In genomic region chr11:103372068-103372467, GRCm38 (mm10) we compare ENCODE assay signal across 8 mouse cellular contexts. TPM values are rescaled to one million over a fixed set of nuclear protein-coding genes. Genes with fewer than 3 reads are reported as not detected.
DNase-seq lines count a peak whose midpoint lies in the region; ATAC-seq and TF ChIP-seq lines count a peak whose summit lies in the region.

No protein-coding gene starts in this region.

- 81% methylated on average over 3 of the region's 3 CpGs for WGBS in embryonic facial prominence, embryonic 12.5 days
- WGBS in kidney, embryonic 15.5 days = 75% methylated on average over 3 of the region's 3 CpGs
- WGBS in liver, embryonic 11.5 days = 72% methylated on average over 3 of the region's 3 CpGs
- 54% methylated on average over 3 of the region's 3 CpGs for WGBS in thymus, adult 2 months

- DNase-seq in layer of hippocampus, adult 9-11 months = peak; percentile 59
- DNase-seq in layer of hippocampus, adult 18-20 months (ENCODE audit: low spot score in 2 of 2) = no peak
- DNase-seq in T-cell, adult 2 months (ENCODE audit: low spot score) = peak; percentile 37
- peak; percentile 57 for DNase-seq in splenic B cell, adult 2 months (ENCODE audit: low read depth, low spot score)
- no peak for DNase-seq in liver, embryonic 11.5 days (ENCODE audit: low spot score)
- DNase-seq in thymus, adult 2 months = no peak

- H3K36me3 ChIP-seq in embryonic facial prominence, embryonic 12.5 days = peaks cover 41% of the 10 kb centered on the region
- peaks cover 63% of the 10 kb centered on the region for H3K36me3 ChIP-seq in kidney, embryonic 15.5 days
- peaks cover 5% of the 10 kb centered on the region for H3K36me3 ChIP-seq in splenic B cell, adult 2 months (ENCODE audit: control insufficient read depth, insufficient read depth, low read length, poor library complexity, severe bottlenecking)
- peaks cover 6% of the 10 kb centered on the region for H3K36me3 ChIP-seq in liver, embryonic 11.5 days (ENCODE audit: control insufficient read depth, insufficient read depth, low read length)
- no peaks in the 10 kb centered on the region; the same call in 1 of the 2 replicates for H3K36me3 ChIP-seq in thymus, adult 2 months (ENCODE audit: control insufficient read depth, insufficient read depth, low read length)

- no peak for ATAC-seq in embryonic facial prominence, embryonic 12.5 days (ENCODE audit: insufficient number of reproducible peaks, insufficient read depth, low FRiP score, low TSS enrichment)
- no peak for ATAC-seq in kidney, embryonic 15.5 days (replicated peaks; ENCODE audit: low FRiP score)
- no peak for ATAC-seq in liver, embryonic 11.5 days (replicated peaks; ENCODE audit: low FRiP score)

- H3K27me3 ChIP-seq in embryonic facial prominence, embryonic 12.5 days = no peaks in the 10 kb centered on the region
- H3K27me3 ChIP-seq in kidney, embryonic 15.5 days = no peaks in the 10 kb centered on the region
- no peaks in the 10 kb centered on the region for H3K27me3 ChIP-seq in splenic B cell, adult 2 months (ENCODE audit: control insufficient read depth, insufficient read depth, low read length, poor library complexity, severe bottlenecking)
- no peaks in the 10 kb centered on the region for H3K27me3 ChIP-seq in liver, embryonic 11.5 days (replicated peaks; ENCODE audit: control insufficient read depth, insufficient read depth, low read length)
- H3K27me3 ChIP-seq in thymus, adult 2 months (ENCODE audit: control insufficient read depth, insufficient read depth, low read length) = no peaks in the 10 kb centered on the region

- H3K4me3 ChIP-seq in embryonic facial prominence, embryonic 12.5 days = no peak overlapping the region
- no peak overlapping the region for H3K4me3 ChIP-seq in kidney, embryonic 15.5 days (replicated peaks)
- H3K4me3 ChIP-seq in liver, embryonic 11.5 days (ENCODE audit: low read depth, low read length) = no peak overlapping the region
- no peak overlapping the region for H3K4me3 ChIP-seq in thymus, adult 2 months (ENCODE audit: control insufficient read depth, insufficient read depth, low read length)

- no peak for TF ChIP-seq CTCF in thymus, adult 2 months (IDR thresholded peaks at IDR 0.05; ENCODE audit: borderline replicate concordance, control insufficient read depth, extremely low read depth, insufficient read depth, low read length, poor library complexity)

- H3K9ac ChIP-seq in embryonic facial prominence, embryonic 12.5 days = no peak overlapping the region
- no peak overlapping the region for H3K9ac ChIP-seq in kidney, embryonic 15.5 days
- no peak overlapping the region for H3K9ac ChIP-seq in liver, embryonic 11.5 days (ENCODE audit: low read depth, low read length)

- H3K9me3 ChIP-seq in embryonic facial prominence, embryonic 12.5 days = no peaks in the 10 kb centered on the region
- H3K9me3 ChIP-seq in kidney, embryonic 15.5 days (replicated peaks) = no peaks in the 10 kb centered on the region
- H3K9me3 ChIP-seq in liver, embryonic 11.5 days (ENCODE audit: control insufficient read depth, low read length) = no peaks in the 10 kb centered on the region

- no peaks in the 10 kb centered on the region for H3K4me1 ChIP-seq in embryonic facial prominence, embryonic 12.5 days
- peaks cover 14% of the 10 kb centered on the region; the same call in 1 of the 2 replicates for H3K4me1 ChIP-seq in kidney, embryonic 15.5 days
- H3K4me1 ChIP-seq in liver, embryonic 11.5 days (replicated peaks; ENCODE audit: control insufficient read depth, insufficient read depth, low read length) = no peaks in the 10 kb centered on the region
- peaks cover 44% of the 10 kb centered on the region for H3K4me1 ChIP-seq in thymus, adult 2 months (replicated peaks; ENCODE audit: control insufficient read depth, insufficient read depth, low read length)

- H3K4me2 ChIP-seq in embryonic facial prominence, embryonic 12.5 days (replicated peaks) = no peak overlapping the region
- H3K4me2 ChIP-seq in kidney, embryonic 15.5 days = no peak overlapping the region
- H3K4me2 ChIP-seq in liver, embryonic 11.5 days = no peak overlapping the region

- no peak for TF ChIP-seq POLR2A in thymus, adult 2 months (IDR thresholded peaks at IDR 0.05; ENCODE audit: control insufficient read depth, extremely low read depth, insufficient read depth, low read length, poor library complexity)

- H3K27ac ChIP-seq in embryonic facial prominence, embryonic 12.5 days = peak overlapping the region; percentile 31; the same call in 1 of the 2 replicates
- H3K27ac ChIP-seq in kidney, embryonic 15.5 days = peak overlapping the region; percentile 76
- H3K27ac ChIP-seq in liver, embryonic 11.5 days (ENCODE audit: low read depth, low read length) = no peak overlapping the region
- no peak overlapping the region for H3K27ac ChIP-seq in thymus, adult 2 months (ENCODE audit: control insufficient read depth, insufficient read depth, low read length)

RNA-seq across cellular contexts. Expression of gene Arhgap27, which starts 8.6 kb away (rescaled TPM):
- total RNA-seq in layer of hippocampus, adult 18-20 months (2021) = 10 to 100 TPM; 10.5 to 12.1 TPM
- 7.2 and 7.4 TPM in 2 replicates for polyA plus RNA-seq in embryonic facial prominence, embryonic 12.5 days (2016; fragmentation: Nextera tagmentation; extraction: Ambion mirVana)
- polyA plus RNA-seq in kidney, embryonic 15.5 days (2015; fragmentation: Nextera tagmentation; extraction: Ambion mirVana) = 15.8 and 17.2 TPM in 2 replicates
- polyA plus RNA-seq in liver, embryonic 11.5 days (2014; fragmentation: Nextera tagmentation; extraction: Ambion mirVana) = 5.0 and 5.1 TPM in 2 replicates
- 124 and 125 TPM in 2 replicates for polyA plus RNA-seq in thymus, adult 2 months (2012; rRNA removed)

RNA-seq across cellular contexts. Expression of gene Plekhm1, which starts 40.4 kb away (rescaled TPM):
- 10 to 100 TPM; 19.8 to 21.2 TPM for total RNA-seq in layer of hippocampus, adult 18-20 months (2021)
- polyA plus RNA-seq in embryonic facial prominence, embryonic 12.5 days (2016; fragmentation: Nextera tagmentation; extraction: Ambion mirVana) = 8.2 and 8.7 TPM in 2 replicates
- 7.4 and 8.2 TPM in 2 replicates for polyA plus RNA-seq in kidney, embryonic 15.5 days (2015; fragmentation: Nextera tagmentation; extraction: Ambion mirVana)
- polyA plus RNA-seq in liver, embryonic 11.5 days (2014; fragmentation: Nextera tagmentation; extraction: Ambion mirVana) = 7.6 and 9.1 TPM in 2 replicates
- polyA plus RNA-seq in thymus, adult 2 months (2012; rRNA removed) = 43.6 and 46.4 TPM in 2 replicates

Comparison
In these comparisons a context has a peak if more than half of its experiments do, and no peak if none do; other contexts are left out.
1. DNase-seq: peak in layer of hippocampus, adult 9-11 months (single experiment), T-cell, adult 2 months (single experiment) and splenic B cell, adult 2 months (single experiment); none in layer of hippocampus, adult 18-20 months (0 of 2), liver, embryonic 11.5 days (single experiment) and thymus, adult 2 months (single experiment).
2. H3K27ac ChIP-seq: peak in embryonic facial prominence, embryonic 12.5 days (single experiment) and kidney, embryonic 15.5 days (single experiment); none in liver, embryonic 11.5 days (single experiment) and thymus, adult 2 months (single experiment).